Mouse (Mus musculus) B cell, adult 62 days (primary cell): ENCODE measurements around the gene Vars. TPM values are rescaled to one million over a fixed set of nuclear protein-coding genes. Genes with fewer than 3 reads are reported as not detected.

Experiments
- total RNA-seq: library from RNA; stranded (reverse); gene quantifications from 4 replicates; pipeline ENCODE4 v1.2.4, GENCODE M21; 2023

The Vars gene
- 237 to 278 TPM (median 258 TPM) in 4 replicates for total RNA-seq

GRCm38 (mm10) chr17:35000717-35001451, at the start of gene Vars:
Gene Vars (plus strand): TSS chr17:35000987.

GRCm38 (mm10) chr17:34959130-34959778, 41.5 kb upstream of the Vars start, which contains the start of gene Hspa1b:
Gene Hspa1b (minus strand): TSS chr17:34959238.

DNA sequence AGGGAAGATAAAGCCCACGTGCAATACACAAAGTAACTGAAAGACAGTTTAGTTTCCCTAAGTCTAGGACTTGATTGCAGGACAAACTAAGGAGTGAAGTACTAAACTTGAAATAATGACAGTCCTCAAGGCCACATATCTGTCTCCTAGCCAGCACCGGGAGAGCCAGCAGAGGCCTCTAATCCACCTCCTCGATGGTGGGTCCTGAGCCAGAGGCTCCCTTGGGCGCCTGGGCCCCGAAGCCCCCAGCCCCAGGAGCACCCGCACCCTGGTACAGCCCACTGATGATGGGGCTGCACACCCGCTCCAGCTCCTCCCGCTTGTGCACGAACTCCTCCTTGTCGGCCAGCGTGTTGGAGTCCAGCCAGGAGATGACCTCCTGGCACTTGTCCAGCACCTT, 31.0 kb upstream of the Vars start, which contains the start of gene Gm20481:
Gene Gm20481, plus strand, starts transcription at position 91 of the 400 bp plus-strand sequence.

DNA sequence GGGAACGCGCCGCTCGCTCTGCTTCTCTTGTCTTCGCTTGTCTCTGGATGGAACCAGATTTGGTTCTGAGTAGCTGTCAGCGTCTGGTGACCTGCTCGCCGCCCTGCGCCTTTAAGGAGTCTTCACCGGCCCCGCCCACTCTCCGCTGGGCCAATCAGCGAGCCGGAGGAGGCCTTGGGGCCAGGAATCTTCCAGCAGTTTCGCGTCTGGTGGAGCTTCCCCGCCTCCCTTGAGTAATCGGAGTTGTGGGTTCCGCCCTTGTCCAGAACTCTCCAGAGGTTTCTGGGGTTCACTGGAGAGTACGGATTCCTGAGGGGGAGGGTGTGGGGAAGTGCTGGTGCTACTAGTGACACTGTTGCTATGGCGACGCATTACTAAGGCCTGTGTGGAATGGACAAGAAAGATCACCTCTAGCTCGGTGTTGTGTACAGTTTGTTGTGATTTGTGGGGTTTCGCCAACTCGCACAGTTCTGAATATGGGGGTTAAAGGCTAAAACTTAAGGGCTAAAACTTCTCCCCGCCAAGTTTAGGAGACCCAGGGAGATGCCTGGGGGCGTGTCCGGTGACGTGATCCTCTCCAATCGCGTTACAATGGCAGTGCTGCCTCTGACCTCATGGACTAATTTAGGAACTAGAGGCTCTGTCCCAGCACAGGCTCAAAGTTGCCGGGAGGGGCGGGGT, 28.6 kb upstream of the Vars start, which contains the start of the genes Hspa1a and Hspa1l:
Gene Hspa1a, minus strand, starts transcription at position 88 of the 681 bp plus-strand sequence.
Gene Hspa1l, plus strand, starts transcription at position 635 of the 681 bp plus-strand sequence.

DNA sequence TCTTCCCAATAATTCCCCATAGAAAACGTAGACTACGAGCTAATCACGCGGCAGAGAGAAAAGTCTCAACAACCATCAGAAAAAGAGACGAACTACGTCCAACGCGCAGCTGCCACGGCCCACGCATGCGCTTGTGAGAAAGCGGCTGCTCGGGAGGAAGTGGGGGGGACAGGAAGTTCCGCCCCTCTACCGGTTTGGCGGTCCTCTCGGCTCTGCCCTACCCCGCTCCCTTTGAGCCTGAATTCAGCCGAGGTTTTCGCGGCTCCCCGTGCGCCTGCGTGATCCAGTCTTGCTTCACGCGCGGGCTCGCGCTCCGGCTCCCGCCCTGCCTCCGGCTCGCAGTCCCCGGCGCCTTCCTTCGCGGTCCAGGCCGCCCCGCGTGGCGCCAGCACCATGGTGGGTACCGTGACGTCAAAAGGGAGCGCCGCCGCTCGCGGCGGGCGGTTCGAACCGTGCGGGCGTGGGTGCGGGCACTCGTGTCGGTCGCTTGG, 19.1 kb upstream of the Vars start, which contains the start of gene Lsm2:
Gene Lsm2, plus strand, starts transcription at position 173 of the 491 bp plus-strand sequence.

DNA sequence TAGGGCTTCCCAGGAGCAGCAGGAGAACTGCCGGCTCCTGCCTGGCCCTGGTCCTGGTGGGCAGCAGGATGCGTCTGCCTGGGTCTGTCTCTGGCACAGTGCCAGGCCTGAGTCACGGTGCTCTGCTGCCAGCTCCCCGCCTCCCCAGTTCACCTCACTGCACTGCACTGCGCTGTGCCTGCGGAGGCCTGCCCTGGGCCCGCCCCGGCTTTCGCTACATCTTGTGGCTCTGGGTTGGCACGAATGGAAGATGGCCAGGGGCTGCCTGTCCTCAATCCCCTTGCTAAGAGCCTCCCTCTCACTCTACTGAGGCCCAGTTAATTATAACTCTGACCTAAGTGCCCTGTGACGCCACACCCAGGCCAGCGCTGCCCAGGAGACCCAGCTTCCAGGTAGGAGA, 15.6 kb downstream of the Vars start, which contains the start of gene Vwa7:
Gene Vwa7, plus strand, starts transcription at position 204 of the 400 bp plus-strand sequence.

DNA sequence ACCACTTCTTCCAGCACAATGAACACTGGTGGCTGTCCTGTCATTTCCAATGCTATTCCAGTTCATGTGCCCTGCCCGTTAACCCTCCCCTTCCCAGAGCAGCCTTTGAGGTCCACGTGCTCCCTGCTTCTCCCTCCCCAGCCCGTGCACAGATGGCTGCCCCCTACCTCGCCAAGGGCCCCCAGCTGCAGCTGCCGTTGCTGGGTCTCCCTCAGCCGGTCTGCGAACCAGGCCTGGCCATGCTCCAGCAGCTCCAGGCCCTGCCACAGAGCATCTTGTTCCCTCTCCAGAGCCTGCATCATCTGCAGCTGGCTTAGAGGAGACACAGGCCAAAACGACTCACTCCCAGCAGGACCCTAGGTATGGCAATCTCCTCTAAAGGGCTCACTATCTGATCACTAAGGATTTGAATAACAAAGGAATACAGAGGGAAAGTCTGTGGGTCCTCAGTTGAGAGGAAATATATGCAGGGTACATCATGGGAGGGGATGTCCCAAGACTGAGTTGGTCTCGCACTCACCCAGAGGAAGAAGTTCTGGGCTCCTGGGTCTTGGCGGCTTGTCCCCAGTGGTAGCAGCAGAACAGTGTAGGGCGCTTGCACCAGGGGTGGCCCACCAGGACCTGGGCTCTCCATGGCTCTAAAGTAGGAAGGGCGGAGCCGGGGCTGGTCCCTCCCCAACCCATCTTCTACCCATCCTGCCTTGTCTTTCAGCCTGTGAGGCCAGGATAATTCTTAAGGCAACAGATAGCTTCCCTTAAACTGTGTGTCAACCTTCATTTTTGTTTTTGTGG, 26.7 kb downstream of the Vars start, which contains the start of gene Sapcd1:
Gene Sapcd1, minus strand, starts transcription at position 740 of the 792 bp plus-strand sequence.

DNA sequence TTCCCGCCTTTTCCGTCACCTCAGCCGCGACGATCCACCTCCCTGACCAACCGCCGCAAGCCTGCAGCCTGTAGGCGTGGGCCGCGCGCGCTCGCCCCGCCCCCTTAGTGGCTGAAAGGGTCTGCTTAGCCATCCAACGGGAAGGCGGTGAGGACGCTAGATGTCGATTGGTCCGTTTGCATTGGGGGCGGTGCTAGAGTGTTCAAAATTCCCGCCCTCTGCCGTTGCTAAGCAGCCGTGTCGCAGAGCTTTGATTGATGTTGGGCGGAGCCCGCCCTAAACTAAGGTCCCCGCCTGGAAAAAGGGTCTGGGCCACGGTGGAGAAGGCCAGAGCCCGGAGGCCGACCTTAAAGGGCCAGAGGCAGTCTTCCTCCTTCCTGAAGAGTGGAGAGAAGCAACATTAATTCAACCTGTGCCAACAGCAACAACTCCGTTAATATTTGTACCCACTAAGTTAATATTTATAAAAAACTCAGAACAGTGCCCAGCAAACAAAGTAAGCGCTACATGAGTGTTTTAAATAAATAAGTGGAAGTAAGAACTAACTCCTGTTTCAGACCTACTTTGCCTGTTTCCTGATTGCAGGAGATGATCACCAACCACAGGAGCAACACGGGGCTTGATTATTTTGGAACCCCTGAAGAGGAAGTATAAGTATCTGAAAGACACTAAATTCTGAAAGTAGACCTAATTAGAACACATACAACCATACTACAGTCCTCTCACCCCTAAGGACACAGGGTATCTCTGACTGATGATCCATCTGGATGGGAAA, 46.1 kb downstream of the Vars start, which contains the start of gene Msh5:
Gene Msh5, minus strand, starts transcription at position 65 of the 775 bp plus-strand sequence.

DNA sequence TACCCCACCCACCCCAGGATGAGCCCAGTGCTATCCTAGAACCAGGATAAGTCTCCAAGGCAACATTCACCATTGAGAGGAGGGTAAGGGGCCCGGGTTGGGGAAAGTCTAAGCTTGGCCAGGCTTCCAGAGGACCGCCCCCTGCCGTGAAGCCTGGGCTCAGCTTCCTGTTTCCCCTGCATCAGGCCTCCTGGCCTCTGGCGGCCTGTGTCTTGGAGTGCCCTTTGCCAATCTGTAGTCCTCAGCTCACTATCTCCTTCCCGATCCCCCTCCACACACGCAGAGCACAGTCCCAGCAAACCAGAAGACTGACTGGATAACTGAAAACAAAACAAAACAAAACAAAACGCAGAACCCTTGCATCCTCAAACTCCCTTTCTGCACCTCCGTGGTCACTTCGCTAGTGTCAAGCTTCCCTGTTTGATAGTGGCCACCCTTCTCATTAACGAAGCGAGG, 48.8 kb downstream of the Vars start, which contains the start of gene Clic1:
Gene Clic1, plus strand, starts transcription at position 406 of the 456 bp plus-strand sequence.

GRCm38 (mm10) chr17:35058911-35059892, 58.4 kb downstream of the Vars start, which contains the start of gene Ddah2:
Gene Ddah2 (plus strand): TSS chr17:35059035.

GRCm38 (mm10) chr17:35064951-35065947, 64.5 kb downstream of the Vars start, which contains the start of gene Ly6g6c:
Gene Ly6g6c (plus strand): TSS chr17:35065388.

Other genes with a start within 250 kb of the Vars start
- gene Cyp21a1, start 196.4 kb upstream of the Vars start, total RNA-seq = not detected in 4 replicates
- 70.2 to 78.8 TPM (median 74.6 TPM) in 4 replicates for gene Stk19, start 164.0 kb upstream of the Vars start, total RNA-seq
- 83.3 to 87.2 TPM (median 86.2 TPM) in 4 replicates for gene Dxo, start 164.0 kb upstream of the Vars start, total RNA-seq
- gene Skiv2l, start 150.8 kb upstream of the Vars start, total RNA-seq = 99.2 to 119 TPM (median 104 TPM) in 4 replicates
- 31.6 to 38.4 TPM (median 32.6 TPM) in 4 replicates for gene Nelfe, start 150.6 kb upstream of the Vars start, total RNA-seq
- 0.60 TPM in 1 of 4 replicates, not detected in the others for gene Cfb, start 138.5 kb upstream of the Vars start, total RNA-seq
- gene Zbtb12, start 121.5 kb upstream of the Vars start, total RNA-seq = 11.5 to 12.8 TPM (median 11.9 TPM) in 4 replicates
- not detected in 4 replicates for gene Gm20547, start 118.9 kb upstream of the Vars start, total RNA-seq
- gene C2, start 102.7 kb upstream of the Vars start, total RNA-seq = 1.6 to 3.1 TPM (median 3.1 TPM) in 4 replicates
- gene Ehmt2, start 102.5 kb upstream of the Vars start, total RNA-seq = 145 to 166 TPM (median 150 TPM) in 4 replicates
- gene Slc44a4, start 86.5 kb upstream of the Vars start, total RNA-seq = not detected in 4 replicates
- 91.5 to 104 TPM (median 98.0 TPM) in 4 replicates for gene Neu1, start 69.7 kb upstream of the Vars start, total RNA-seq
- 143 to 677 TPM (median 225 TPM) in 4 replicates for gene Hspa1b, start 41.7 kb upstream of the Vars start, total RNA-seq
- gene Gm20481, start 31.1 kb upstream of the Vars start, total RNA-seq = 1.1 TPM in 1 of 4 replicates, not detected in the others
- gene Hspa1a, start 28.8 kb upstream of the Vars start, total RNA-seq = 69.3 to 362 TPM (median 119 TPM) in 4 replicates
- 0.24 to 0.40 TPM in 2 of 4 replicates, not detected in the others for gene Hspa1l, start 28.3 kb upstream of the Vars start, total RNA-seq
- gene Lsm2, start 19.1 kb upstream of the Vars start, total RNA-seq = 27.8 to 35.0 TPM (median 28.9 TPM) in 4 replicates
- 0.28 to 0.52 TPM (median 0.30 TPM) in 4 replicates for gene Vwa7, start 15.6 kb downstream of the Vars start, total RNA-seq
- gene Sapcd1, start 27.0 kb downstream of the Vars start, total RNA-seq = 3.0 to 6.4 TPM (median 4.1 TPM) in 4 replicates
- gene Msh5, start 45.8 kb downstream of the Vars start, total RNA-seq = 8.7 to 15.9 TPM (median 11.2 TPM) in 4 replicates
- gene Clic1, start 49.0 kb downstream of the Vars start, total RNA-seq = 185 to 195 TPM (median 191 TPM) in 4 replicates
- gene Ddah2, start 58.0 kb downstream of the Vars start, total RNA-seq = 2.2 to 6.0 TPM (median 4.3 TPM) in 4 replicates
- gene Ly6g6c, start 64.4 kb downstream of the Vars start, total RNA-seq = not detected in 4 replicates
- not detected in 4 replicates for gene Mpig6b, start 65.2 kb downstream of the Vars start, total RNA-seq
- gene Ly6g6e, start 75.9 kb downstream of the Vars start, total RNA-seq = not detected in 4 replicates
- gene Ly6g6d, start 77.1 kb downstream of the Vars start, total RNA-seq = not detected in 4 replicates
- gene Ly6g6f, start 84.6 kb downstream of the Vars start, total RNA-seq = not detected in 4 replicates
- 72.8 to 85.6 TPM (median 76.5 TPM) in 4 replicates for gene Abhd16a, start 88.3 kb downstream of the Vars start, total RNA-seq
- not detected in 4 replicates for gene Ly6g5c, start 107.3 kb downstream of the Vars start, total RNA-seq
- gene Ly6g5b, start 114.4 kb downstream of the Vars start, total RNA-seq = 0.66 to 1.6 TPM (median 1.3 TPM) in 4 replicates
- gene Gpank1, start 120.5 kb downstream of the Vars start, total RNA-seq = 19.6 to 24.1 TPM (median 22.1 TPM) in 4 replicates
- gene Csnk2b, start 121.1 kb downstream of the Vars start, total RNA-seq = 114 to 130 TPM (median 122 TPM) in 4 replicates
- 12.0 to 17.1 TPM (median 14.5 TPM) in 4 replicates for gene D17H6S53E, start 125.4 kb downstream of the Vars start, total RNA-seq
- gene Apom, start 131.1 kb downstream of the Vars start, total RNA-seq = 1.2 to 1.6 TPM in 2 of 4 replicates, not detected in the others
- gene Bag6, start 134.2 kb downstream of the Vars start, total RNA-seq = 465 to 496 TPM (median 476 TPM) in 4 replicates
- 337 to 364 TPM (median 345 TPM) in 4 replicates for gene Prrc2a, start 163.9 kb downstream of the Vars start, total RNA-seq
- gene Aif1, start 175.1 kb downstream of the Vars start, total RNA-seq = 2.7 to 6.9 TPM (median 4.0 TPM) in 4 replicates
- 33.5 to 53.9 TPM (median 46.9 TPM) in 4 replicates for gene Lst1, start 187.5 kb downstream of the Vars start, total RNA-seq
- 591 to 612 TPM (median 606 TPM) in 4 replicates for gene Ltb, start 193.5 kb downstream of the Vars start, total RNA-seq
- gene Tnf, start 201.0 kb downstream of the Vars start, total RNA-seq = 9.1 to 13.6 TPM (median 11.4 TPM) in 4 replicates
- 39.2 to 45.1 TPM (median 41.7 TPM) in 4 replicates for gene Lta, start 204.4 kb downstream of the Vars start, total RNA-seq
- not detected in 4 replicates for gene Gm16181, start 219.8 kb downstream of the Vars start, total RNA-seq
- gene Atp6v1g2, start 232.7 kb downstream of the Vars start, total RNA-seq = 1.7 to 4.6 TPM (median 2.7 TPM) in 4 replicates
- 11.2 to 14.6 TPM (median 13.4 TPM) in 4 replicates for gene Nfkbil1, start 234.8 kb downstream of the Vars start, total RNA-seq
- 399 to 443 TPM (median 429 TPM) in 4 replicates for gene Ddx39b, start 240.8 kb downstream of the Vars start, total RNA-seq